Mouse (Mus musculus) lung, adult 2 months (tissue): ENCODE results near the gene Lmod3.

Experiments used
- CTCF ChIP-seq: fragments of 200-500 bp; IDR thresholded peaks from 2 replicates; pipeline ENCODE4 v1.5.1; 2011; ENCODE audit warnings: mild to moderate bottlenecking, low read length, control low read depth; ENCODE audit not compliant: insufficient read depth
- POLR2A ChIP-seq: fragments of 200-500 bp; IDR thresholded peaks from 2 replicates; pipeline ENCODE4 v1.6.1; 2011; ENCODE audit warnings: low read depth, mild to moderate bottlenecking, control low read depth, low read length, borderline replicate concordance; ENCODE audit errors: extremely low read depth

DNA sequence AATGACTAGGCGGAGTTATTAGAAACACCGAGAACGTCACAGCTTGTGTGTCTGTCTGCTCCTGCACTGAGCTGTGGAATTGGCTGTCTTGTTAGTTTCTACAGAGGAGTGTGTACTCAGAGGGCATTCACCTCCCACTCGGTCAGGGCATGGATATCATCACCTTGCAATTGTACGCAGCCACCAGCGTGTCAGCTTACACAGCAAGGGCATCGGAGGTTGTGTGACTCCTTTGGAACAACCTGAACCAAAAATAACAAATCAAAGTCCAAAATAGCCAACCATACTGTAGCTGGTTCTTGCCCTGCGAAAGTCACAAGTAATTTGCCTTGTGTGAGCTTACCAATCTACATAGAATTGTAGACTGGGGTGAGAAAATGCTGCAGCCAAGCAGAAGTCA, 12.7 kb upstream of the Lmod3 start:
- TF ChIP-seq POLR2A (no peak), CTCF (no peak)
